Mouse (Mus musculus) megakaryocyte, embryonic 14.5 days (primary cell): ENCODE measurements at regions not wholly inside any gene's neighbourhood (a gene's known extent, or its start where the extent isn't known, plus 50 kb on each side); places are given as distances from the start of the nearest gene placed in this dataset.

Experiments
- FLI1 ChIP-seq: IDR thresholded peaks from 2 replicates; pipeline ENCODE4 v1.6.1; 2012; ENCODE audit warnings: low read length, inconsistent platforms, mixed read lengths
- GATA1 ChIP-seq: IDR thresholded peaks from 3 replicates; pipeline ENCODE4 v1.6.1; 2012; ENCODE audit warnings: mixed read lengths, low read length, inconsistent platforms, borderline replicate concordance

DNA sequence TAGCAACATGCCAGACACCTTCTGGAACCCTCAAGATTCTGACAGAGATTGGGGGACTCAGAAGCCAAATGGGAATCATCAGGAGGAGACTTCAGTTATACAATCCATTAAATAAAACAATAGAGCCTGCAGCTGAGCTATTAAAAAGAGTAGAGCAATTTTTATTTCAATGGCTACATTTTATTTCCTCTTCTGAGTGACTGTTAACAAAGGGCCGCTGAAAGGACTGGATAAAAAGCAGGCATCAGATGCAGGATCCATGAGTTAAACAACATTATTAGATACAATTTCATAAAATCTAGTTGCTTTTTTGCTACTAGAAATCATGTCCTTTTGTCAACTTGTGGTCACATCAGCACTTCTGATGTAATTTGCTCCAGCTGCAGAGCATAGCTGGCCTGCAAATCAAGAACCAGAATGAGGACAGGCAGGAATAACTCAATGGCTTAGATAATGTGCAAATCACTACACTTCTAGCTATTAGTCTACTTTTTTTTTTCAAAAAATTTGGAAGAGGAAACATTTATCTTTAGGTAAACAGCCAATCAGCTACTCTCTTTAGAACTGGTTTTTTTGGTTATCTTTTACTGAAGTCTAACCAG, 529.5 kb upstream of the Mef2c start:
- TF ChIP-seq GATA1 (no peak), FLI1 (no peak)
